9 mouse cellular contexts compared by ENCODE assay signal in genomic region chr7:143008996-143009665, GRCm38 (mm10). TPM values are rescaled to one million over a fixed set of nuclear protein-coding genes. Genes with fewer than 3 reads are reported as not detected.
DNase-seq lines count a peak whose midpoint lies in the region; ATAC-seq lines count a peak whose summit lies in the region.
"Had no signal": no experiment of that assay in that cellular context is flagged by ENCODE, and none has a peak within 500 bp of the region (broad histone marks: within the 10 kb centered on the region; RNA-seq: fewer than 3 reads in every experiment).

No protein-coding gene starts in this region.

- ATAC-seq in midbrain, embryonic 11.5 days (ENCODE audit: low FRiP score), result no peak
- ATAC-seq in midbrain, embryonic 13.5 days, result no peak
- no peak for ATAC-seq in forebrain, embryonic 16.5 days
- peak; percentile 46; the same call in 1 of the 2 replicates for ATAC-seq in hindbrain, embryonic 16.5 days
- no peak for ATAC-seq in liver, embryonic 11.5 days (replicated peaks; ENCODE audit: low FRiP score)
- peak; percentile 46; the same call in 1 of the 2 replicates for ATAC-seq in stomach, embryonic 14.5 days (ENCODE audit: insufficient number of reproducible peaks, insufficient read depth, low FRiP score, low read depth)
- ATAC-seq: Patski had no signal

- H3K36me3 ChIP-seq in midbrain, embryonic 11.5 days (ENCODE audit: control insufficient read depth, insufficient read depth, low read length), result no peaks in the 10 kb centered on the region
- no peaks in the 10 kb centered on the region for H3K36me3 ChIP-seq in midbrain, embryonic 13.5 days
- no peaks in the 10 kb centered on the region for H3K36me3 ChIP-seq in forebrain, embryonic 16.5 days (ENCODE audit: control insufficient read depth, insufficient read depth)
- no peaks in the 10 kb centered on the region for H3K36me3 ChIP-seq in hindbrain, embryonic 16.5 days (ENCODE audit: control insufficient read depth, insufficient read depth, low read length)
- H3K36me3 ChIP-seq in liver, embryonic 11.5 days (ENCODE audit: control insufficient read depth, insufficient read depth, low read length), result no peaks in the 10 kb centered on the region
- H3K36me3 ChIP-seq in stomach, embryonic 14.5 days (ENCODE audit: control insufficient read depth, insufficient read depth, low read length), result no peaks in the 10 kb centered on the region

- no peaks in the 10 kb centered on the region for H3K4me1 ChIP-seq in midbrain, embryonic 11.5 days (ENCODE audit: control insufficient read depth, insufficient read depth, low read length)
- peaks cover 31% of the 10 kb centered on the region for H3K4me1 ChIP-seq in midbrain, embryonic 13.5 days (replicated peaks)
- peaks cover 20% of the 10 kb centered on the region for H3K4me1 ChIP-seq in forebrain, embryonic 16.5 days (replicated peaks; ENCODE audit: control insufficient read depth, insufficient read depth, low read length)
- peaks cover 20% of the 10 kb centered on the region; the same call in 1 of the 2 replicates for H3K4me1 ChIP-seq in hindbrain, embryonic 16.5 days (ENCODE audit: control insufficient read depth, insufficient read depth, low read depth, low read length)
- H3K4me1 ChIP-seq in liver, embryonic 11.5 days (replicated peaks; ENCODE audit: control insufficient read depth, insufficient read depth, low read length), result peaks cover 39% of the 10 kb centered on the region
- peaks cover 50% of the 10 kb centered on the region for H3K4me1 ChIP-seq in stomach, embryonic 14.5 days (ENCODE audit: control insufficient read depth, insufficient read depth, low read length)

- H3K27ac ChIP-seq in midbrain, embryonic 11.5 days (ENCODE audit: low read depth, low read length), result no peak overlapping the region
- H3K27ac ChIP-seq in midbrain, embryonic 13.5 days, result no peak overlapping the region
- H3K27ac ChIP-seq in forebrain, embryonic 16.5 days (ENCODE audit: low read length), result peak overlapping the region; percentile 17; the same call in 1 of the 2 replicates
- H3K27ac ChIP-seq in hindbrain, embryonic 16.5 days (ENCODE audit: low read depth, low read length), result peak overlapping the region; percentile 72
- H3K27ac ChIP-seq in liver, embryonic 11.5 days (ENCODE audit: low read depth, low read length), result peak overlapping the region; percentile 100
- H3K27ac ChIP-seq in stomach, embryonic 14.5 days (ENCODE audit: low read length), result peak overlapping the region; percentile 96

- H3K27me3 ChIP-seq in midbrain, embryonic 11.5 days (ENCODE audit: control insufficient read depth, insufficient read depth, low read length), result no peaks in the 10 kb centered on the region
- H3K27me3 ChIP-seq in midbrain, embryonic 13.5 days, result no peaks in the 10 kb centered on the region
- no peaks in the 10 kb centered on the region for H3K27me3 ChIP-seq in forebrain, embryonic 16.5 days (replicated peaks; ENCODE audit: control insufficient read depth, insufficient read depth, low read length)
- H3K27me3 ChIP-seq in hindbrain, embryonic 16.5 days (replicated peaks; ENCODE audit: control insufficient read depth, insufficient read depth, low read length), result no peaks in the 10 kb centered on the region
- H3K27me3 ChIP-seq in liver, embryonic 11.5 days (replicated peaks; ENCODE audit: control insufficient read depth, insufficient read depth, low read length), result no peaks in the 10 kb centered on the region
- H3K27me3 ChIP-seq in stomach, embryonic 14.5 days (ENCODE audit: control insufficient read depth, insufficient read depth, low read length), result no peaks in the 10 kb centered on the region
- H3K27me3 ChIP-seq: Patski had no signal

- peak; percentile 75 for DNase-seq in midbrain, embryonic 11.5 days (ENCODE audit: low spot score, missing footprints)
- DNase-seq in liver, embryonic 11.5 days (ENCODE audit: low spot score), result no peak
- DNase-seq in B cell, adult 2 months, result no peak
- no peak for DNase-seq in adrenal gland, adult 18-20 months (ENCODE audit: low spot score in 2 of 2)

- no peak overlapping the region for H3K4me2 ChIP-seq in midbrain, embryonic 11.5 days
- H3K4me2 ChIP-seq in midbrain, embryonic 13.5 days (replicated peaks), result no peak overlapping the region
- no peak overlapping the region for H3K4me2 ChIP-seq in forebrain, embryonic 16.5 days (ENCODE audit: low read length)
- H3K4me2 ChIP-seq in hindbrain, embryonic 16.5 days (ENCODE audit: low read length), result no peak overlapping the region
- H3K4me2 ChIP-seq in liver, embryonic 11.5 days, result peak overlapping the region; percentile 90
- peak overlapping the region; percentile 18 for H3K4me2 ChIP-seq in stomach, embryonic 14.5 days (replicated peaks; ENCODE audit: low read depth, low read length)

- 68% methylated on average over 3 of the region's 4 CpGs for WGBS in midbrain, embryonic 11.5 days
- 70% methylated on average over 3 of the region's 4 CpGs for WGBS in midbrain, embryonic 13.5 days
- 59% methylated on average over 3 of the region's 4 CpGs for WGBS in forebrain, embryonic 16.5 days
- WGBS in hindbrain, embryonic 16.5 days, result 52% methylated on average over 3 of the region's 4 CpGs
- 61% methylated on average over 3 of the region's 4 CpGs for WGBS in liver, embryonic 11.5 days
- WGBS in stomach, embryonic 14.5 days, result 31% methylated on average over 3 of the region's 4 CpGs

- H3K4me3 ChIP-seq in midbrain, embryonic 11.5 days (ENCODE audit: low read depth, low read length), result no peak overlapping the region
- no peak overlapping the region for H3K4me3 ChIP-seq in midbrain, embryonic 13.5 days (replicated peaks)
- H3K4me3 ChIP-seq in forebrain, embryonic 16.5 days (replicated peaks; ENCODE audit: low read length), result no peak overlapping the region
- H3K4me3 ChIP-seq in hindbrain, embryonic 16.5 days (ENCODE audit: low read length), result no peak overlapping the region
- H3K4me3 ChIP-seq in liver, embryonic 11.5 days (ENCODE audit: low read depth, low read length), result peak overlapping the region; percentile 60
- H3K4me3 ChIP-seq in stomach, embryonic 14.5 days (ENCODE audit: low read depth, low read length), result no peak overlapping the region

- no peaks in the 10 kb centered on the region for H3K9me3 ChIP-seq in midbrain, embryonic 11.5 days (ENCODE audit: control insufficient read depth, low read length)
- no peaks in the 10 kb centered on the region for H3K9me3 ChIP-seq in midbrain, embryonic 13.5 days
- no peaks in the 10 kb centered on the region for H3K9me3 ChIP-seq in forebrain, embryonic 16.5 days (ENCODE audit: control insufficient read depth, low read length)
- no peaks in the 10 kb centered on the region for H3K9me3 ChIP-seq in hindbrain, embryonic 16.5 days (ENCODE audit: control insufficient read depth, low read length)
- H3K9me3 ChIP-seq in liver, embryonic 11.5 days (ENCODE audit: control insufficient read depth, low read length), result no peaks in the 10 kb centered on the region
- no peaks in the 10 kb centered on the region for H3K9me3 ChIP-seq in stomach, embryonic 14.5 days (ENCODE audit: control insufficient read depth, low read depth, low read length)

- H3K9ac ChIP-seq in midbrain, embryonic 11.5 days (ENCODE audit: low read length), result no peak overlapping the region
- no peak overlapping the region for H3K9ac ChIP-seq in midbrain, embryonic 13.5 days (replicated peaks)
- no peak overlapping the region for H3K9ac ChIP-seq in forebrain, embryonic 16.5 days (replicated peaks; ENCODE audit: low read depth, low read length)
- no peak overlapping the region for H3K9ac ChIP-seq in hindbrain, embryonic 16.5 days (ENCODE audit: low read depth, low read length)
- H3K9ac ChIP-seq in liver, embryonic 11.5 days (ENCODE audit: low read depth, low read length), result peak overlapping the region; percentile 87
- no peak overlapping the region for H3K9ac ChIP-seq in stomach, embryonic 14.5 days (replicated peaks; ENCODE audit: low read depth, low read length)

RNA-seq across cellular contexts. Expression of gene Tspan32, which starts 4.3 kb away (rescaled TPM):
- 5.0 and 6.2 TPM in 2 replicates for polyA plus RNA-seq in midbrain, embryonic 11.5 days (2014; fragmentation: Nextera tagmentation; extraction: Ambion mirVana)
- polyA plus RNA-seq in midbrain, embryonic 13.5 days (2015; fragmentation: Nextera tagmentation; extraction: Ambion mirVana), result 0.50 and 0.72 TPM in 2 replicates
- 0.32 and 0.53 TPM in 2 replicates for polyA plus RNA-seq in forebrain, embryonic 16.5 days (2015; fragmentation: Nextera tagmentation; extraction: Ambion mirVana)
- 0.28 and 0.41 TPM in 2 replicates for polyA plus RNA-seq in hindbrain, embryonic 16.5 days (2015; fragmentation: Nextera tagmentation; extraction: Ambion mirVana)
- 115 and 118 TPM in 2 replicates for polyA plus RNA-seq in liver, embryonic 11.5 days (2014; fragmentation: Nextera tagmentation; extraction: Ambion mirVana)
- 1.3 and 1.6 TPM in 2 replicates for polyA plus RNA-seq in stomach, embryonic 14.5 days (2014; fragmentation: Nextera tagmentation; extraction: Ambion mirVana)
- 1 to 10 TPM in 1 of 2 experiments, under 1 TPM in 1; 0.50 to 1.2 TPM for total RNA-seq in adrenal gland, adult 18-20 months (2021)

RNA-seq across cellular contexts. Expression of gene Ascl2, which starts 40.1 kb away (rescaled TPM):
- polyA plus RNA-seq in midbrain, embryonic 11.5 days (2014; fragmentation: Nextera tagmentation; extraction: Ambion mirVana), result 0.38 and 0.65 TPM in 2 replicates
- 0.35 and 0.50 TPM in 2 replicates for polyA plus RNA-seq in midbrain, embryonic 13.5 days (2015; fragmentation: Nextera tagmentation; extraction: Ambion mirVana)
- polyA plus RNA-seq in forebrain, embryonic 16.5 days (2015; fragmentation: Nextera tagmentation; extraction: Ambion mirVana), result 0.40 and 0.98 TPM in 2 replicates
- polyA plus RNA-seq in hindbrain, embryonic 16.5 days (2015; fragmentation: Nextera tagmentation; extraction: Ambion mirVana), result 0.93 and 1.3 TPM in 2 replicates
- 1.5 and 1.8 TPM in 2 replicates for polyA plus RNA-seq in liver, embryonic 11.5 days (2014; fragmentation: Nextera tagmentation; extraction: Ambion mirVana)
- 3.9 and 4.6 TPM in 2 replicates for polyA plus RNA-seq in stomach, embryonic 14.5 days (2014; fragmentation: Nextera tagmentation; extraction: Ambion mirVana)
- total RNA-seq in adrenal gland, adult 18-20 months (2021), result under 1 TPM; 0.26 to 0.40 TPM

RNA-seq across cellular contexts. Expression of gene Cd81, which starts 43.4 kb away (rescaled TPM):
- polyA plus RNA-seq in midbrain, embryonic 11.5 days (2014; fragmentation: Nextera tagmentation; extraction: Ambion mirVana), result 256 and 276 TPM in 2 replicates
- polyA plus RNA-seq in midbrain, embryonic 13.5 days (2015; fragmentation: Nextera tagmentation; extraction: Ambion mirVana), result 248 and 257 TPM in 2 replicates
- 319 and 342 TPM in 2 replicates for polyA plus RNA-seq in forebrain, embryonic 16.5 days (2015; fragmentation: Nextera tagmentation; extraction: Ambion mirVana)
- polyA plus RNA-seq in hindbrain, embryonic 16.5 days (2015; fragmentation: Nextera tagmentation; extraction: Ambion mirVana), result 532 and 585 TPM in 2 replicates
- polyA plus RNA-seq in liver, embryonic 11.5 days (2014; fragmentation: Nextera tagmentation; extraction: Ambion mirVana), result 273 and 276 TPM in 2 replicates
- polyA plus RNA-seq in stomach, embryonic 14.5 days (2014; fragmentation: Nextera tagmentation; extraction: Ambion mirVana), result 705 and 725 TPM in 2 replicates
- 100 to 1,000 TPM; 609 to 688 TPM for total RNA-seq in adrenal gland, adult 18-20 months (2021)

RNA-seq across cellular contexts. Expression of gene Tssc4, which starts 59.9 kb away (rescaled TPM):
- polyA plus RNA-seq in midbrain, embryonic 11.5 days (2014; fragmentation: Nextera tagmentation; extraction: Ambion mirVana), result 61.1 and 63.8 TPM in 2 replicates
- polyA plus RNA-seq in midbrain, embryonic 13.5 days (2015; fragmentation: Nextera tagmentation; extraction: Ambion mirVana), result 102 and 104 TPM in 2 replicates
- polyA plus RNA-seq in forebrain, embryonic 16.5 days (2015; fragmentation: Nextera tagmentation; extraction: Ambion mirVana), result 99.7 and 109 TPM in 2 replicates
- polyA plus RNA-seq in hindbrain, embryonic 16.5 days (2015; fragmentation: Nextera tagmentation; extraction: Ambion mirVana), result 97.4 and 98.7 TPM in 2 replicates
- polyA plus RNA-seq in liver, embryonic 11.5 days (2014; fragmentation: Nextera tagmentation; extraction: Ambion mirVana), result 48.9 and 52.2 TPM in 2 replicates
- 61.3 and 66.6 TPM in 2 replicates for polyA plus RNA-seq in stomach, embryonic 14.5 days (2014; fragmentation: Nextera tagmentation; extraction: Ambion mirVana)
- total RNA-seq in adrenal gland, adult 18-20 months (2021), result 10 to 100 TPM; 24.0 to 26.3 TPM

Comparison
In these comparisons a context has a peak if more than half of its experiments do, and no peak if none do; other contexts are left out.
1. ATAC-seq: peak in hindbrain, embryonic 16.5 days (single experiment) and stomach, embryonic 14.5 days (single experiment); none in midbrain, embryonic 11.5 days (single experiment), midbrain, embryonic 13.5 days (single experiment), forebrain, embryonic 16.5 days (single experiment) and liver, embryonic 11.5 days (single experiment).
2. H3K27ac ChIP-seq: peak in forebrain, embryonic 16.5 days (single experiment), hindbrain, embryonic 16.5 days (single experiment), liver, embryonic 11.5 days (single experiment) and stomach, embryonic 14.5 days (single experiment); none in midbrain, embryonic 11.5 days (single experiment) and midbrain, embryonic 13.5 days (single experiment).
3. H3K4me2 ChIP-seq: peak in liver, embryonic 11.5 days (single experiment) and stomach, embryonic 14.5 days (single experiment); none in midbrain, embryonic 11.5 days (single experiment), midbrain, embryonic 13.5 days (single experiment), forebrain, embryonic 16.5 days (single experiment) and hindbrain, embryonic 16.5 days (single experiment).
4. RNA of gene Tspan32, which starts 4.3 kb away (polyA plus RNA-seq): 115 to 118 TPM in liver, embryonic 11.5 days; 5.0 to 6.2 TPM in midbrain, embryonic 11.5 days, 1.3 to 1.6 TPM in stomach, embryonic 14.5 days, 0.50 to 0.72 TPM in midbrain, embryonic 13.5 days, 0.32 to 0.53 TPM in forebrain, embryonic 16.5 days and 0.28 to 0.41 TPM in hindbrain, embryonic 16.5 days; every median in the first group is over 10 times any median in the second.